Mouse (Mus musculus) megakaryocyte-erythroid progenitor cell, adult 5 weeks (primary cell): ENCODE measurements around the gene Gm17783. TPM values are rescaled to one million over a fixed set of nuclear protein-coding genes. Genes with fewer than 3 reads are reported as not detected.

Experiments used
- polyA plus RNA-seq: library from polyadenylated mRNA; stranded (reverse); fragments of >175 nt; gene quantifications from 2 replicates; pipeline ENCODE4 v1.2.3, GENCODE M21; 2012

The Gm17783 gene
- polyA plus RNA-seq: not detected in 2 replicates

DNA sequence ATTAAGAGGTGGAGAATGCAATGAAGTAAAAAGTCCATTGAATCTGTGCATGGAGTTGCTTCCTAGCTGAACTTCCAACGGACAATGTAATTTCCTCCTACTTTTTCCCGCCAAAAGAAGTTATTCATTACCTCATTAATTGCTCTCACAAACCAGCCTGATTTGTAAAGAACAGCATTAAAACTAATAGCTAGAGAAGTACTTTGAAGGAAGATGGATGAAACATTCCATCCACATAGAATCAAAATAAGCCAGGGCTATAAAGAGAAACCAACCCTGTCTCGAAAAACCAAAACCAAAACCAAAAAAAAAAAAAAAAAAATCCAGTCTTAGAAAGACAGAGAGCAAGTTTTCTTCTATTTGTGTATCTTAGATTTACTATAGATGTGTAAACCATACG, at the start of gene Gm17783:
Gene Gm17783, minus strand, starts transcription at position 101 of the 400 bp plus-strand sequence.

DNA sequence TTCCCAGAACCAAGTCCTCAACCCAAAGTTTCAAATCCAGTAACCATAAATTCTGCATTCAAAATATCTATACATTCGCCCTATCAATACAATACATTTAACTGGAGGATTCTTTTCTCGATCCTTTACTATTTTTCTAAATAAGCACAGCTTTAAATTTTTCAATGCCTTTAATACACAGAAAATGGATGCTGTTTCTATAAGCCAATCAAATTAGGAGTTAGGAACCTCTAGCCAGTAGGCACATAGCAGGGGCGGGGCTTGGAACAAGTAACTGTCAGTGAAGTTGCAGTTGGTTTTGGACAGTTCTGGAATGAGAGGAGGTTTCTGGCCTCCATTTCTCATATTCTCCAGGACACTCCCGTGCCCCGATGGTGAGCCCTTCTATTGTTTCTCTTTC, 3.2 kb upstream of the Gm17783 start, which contains the start of gene Slc9c1:
Gene Slc9c1, plus strand, starts transcription at position 301 of the 400 bp plus-strand sequence.

DNA sequence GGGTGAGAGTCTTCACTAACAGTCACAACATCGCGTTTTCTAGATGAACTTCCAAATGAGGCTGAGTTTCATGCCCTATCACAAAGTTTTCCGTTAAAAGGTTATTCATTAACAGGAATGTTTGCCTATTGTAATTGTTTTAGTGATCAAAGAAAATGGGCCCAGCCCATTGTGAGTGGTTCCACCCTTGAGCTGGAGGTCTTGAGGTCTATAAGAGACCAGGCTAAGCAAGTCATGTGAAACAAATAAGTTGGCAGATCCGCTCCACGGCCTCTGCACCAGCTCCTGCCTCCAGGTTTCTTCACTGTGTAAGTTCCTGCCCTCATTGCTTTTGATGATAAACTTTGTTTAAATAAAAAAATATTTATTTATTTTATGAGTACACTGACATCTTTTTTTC, 38.9 kb downstream of the Gm17783 start, which contains the start of gene Gm609:
Gene Gm609, minus strand, starts transcription at position 43 of the 400 bp plus-strand sequence.

Other genes starting within 250 kb of the Gm17783 start
- 0.70 TPM in 1 of 2 replicates, not detected in the other for gene Cd200, start 123.0 kb downstream of the Gm17783 start, polyA plus RNA-seq
- gene Gm609, start 39.1 kb downstream of the Gm17783 start, polyA plus RNA-seq: not detected in 2 replicates
- gene Slc9c1, start 3.3 kb upstream of the Gm17783 start, polyA plus RNA-seq: not detected in 2 replicates
- gene Gcsam, start 78.3 kb upstream of the Gm17783 start, polyA plus RNA-seq: 0.17 and 0.21 TPM in 2 replicates
- gene BC016579, start 122.0 kb upstream of the Gm17783 start, polyA plus RNA-seq: 0.18 and 0.25 TPM in 2 replicates
- gene Tmprss7, start 161.6 kb upstream of the Gm17783 start, polyA plus RNA-seq: 0.05 TPM in 1 of 2 replicates, not detected in the other
- gene Tagln3, start 192.6 kb upstream of the Gm17783 start, polyA plus RNA-seq: not detected in 2 replicates
- 6.6 and 8.6 TPM in 2 replicates for gene Abhd10, start 210.9 kb upstream of the Gm17783 start, polyA plus RNA-seq